Mouse (Mus musculus) cortical plate, adult 2 months (tissue): ENCODE measurements around the gene Gldc.

Experiments used
- CTCF ChIP-seq: fragments of 200-500 bp; IDR thresholded peaks from 2 replicates; pipeline ENCODE4 v1.5.1; 2011; ENCODE audit warnings: mild to moderate bottlenecking, control low read depth, low read length; ENCODE audit not compliant: insufficient read depth; ENCODE audit errors: extremely low read depth
- POLR2A ChIP-seq: fragments of 200-500 bp; IDR thresholded peaks from 2 replicates; pipeline ENCODE4 v1.6.1; 2011; ENCODE audit warnings: mild to moderate bottlenecking, low read length, control low read depth; ENCODE audit not compliant: insufficient read depth; ENCODE audit errors: extremely low read depth

DNA sequence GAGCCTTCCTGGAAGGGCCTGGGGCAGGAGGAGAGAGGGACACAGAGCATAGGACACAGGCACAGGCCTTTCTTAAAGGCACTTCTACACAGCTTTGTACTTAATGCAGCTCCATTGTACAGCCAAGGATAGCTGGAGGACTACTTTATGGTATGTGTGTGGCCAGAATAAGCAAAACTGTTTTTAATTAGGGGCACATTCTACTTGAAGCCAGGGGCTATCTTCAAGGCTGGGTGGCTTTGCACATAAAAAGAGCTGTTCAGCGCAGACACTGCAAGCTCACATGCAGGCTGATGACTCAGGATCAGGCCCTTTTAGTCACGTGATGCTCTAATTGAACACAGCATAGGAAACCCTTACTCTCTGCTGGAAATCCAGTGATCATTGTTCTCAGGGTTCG is 79.0 kb downstream of the Gldc start:
- TF ChIP-seq CTCF (no peak), POLR2A (no peak)
